Mouse (Mus musculus): ENCODE data around the gene Ick.
"Not testable (repeated sequence)": the region's sequence is repeated elsewhere in the genome, so short reads cannot be mapped to it uniquely, and the experiment has no call there.

The Ick gene

GRCm38 (mm10) chr9:78148149-78148548 lies 39.2 kb downstream of the Ick start:
- no peak for DNase-seq (ENCODE audit: low read depth, low spot score)

DNA sequence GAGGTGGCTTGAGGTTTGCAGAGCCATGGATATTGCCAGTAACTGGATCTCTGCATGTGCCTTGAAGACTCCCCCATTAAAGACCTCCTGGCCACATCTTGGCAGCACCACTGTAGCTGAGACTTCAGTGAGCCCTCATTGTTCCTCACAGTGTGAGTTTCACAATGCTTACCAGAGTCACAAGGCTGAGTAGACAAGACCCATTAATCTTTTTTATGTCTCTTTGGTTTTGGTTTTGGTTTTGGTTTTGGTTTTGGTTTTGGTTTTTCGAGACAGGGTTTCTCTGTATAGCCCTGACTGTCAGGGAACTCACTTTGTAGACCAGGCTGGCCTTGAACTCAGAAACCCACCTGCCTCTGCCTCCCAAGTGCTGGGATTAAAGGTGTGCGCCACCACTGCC lies 40.8 kb downstream of the Ick start:
- not testable (repeated sequence) for DNase-seq (ENCODE audit: low read depth, low spot score)

GRCm38 (mm10) chr9:78154211-78154977 lies 45.4 kb downstream of the Ick start:
- no peak for DNase-seq (ENCODE audit: low read depth, low spot score)

- DNase-seq (ENCODE audit: low read depth, low spot score) = no peak
These were observed 48.2 kb downstream of the Ick start for GRCm38 (mm10) chr9:78157221-78157620.

DNA sequence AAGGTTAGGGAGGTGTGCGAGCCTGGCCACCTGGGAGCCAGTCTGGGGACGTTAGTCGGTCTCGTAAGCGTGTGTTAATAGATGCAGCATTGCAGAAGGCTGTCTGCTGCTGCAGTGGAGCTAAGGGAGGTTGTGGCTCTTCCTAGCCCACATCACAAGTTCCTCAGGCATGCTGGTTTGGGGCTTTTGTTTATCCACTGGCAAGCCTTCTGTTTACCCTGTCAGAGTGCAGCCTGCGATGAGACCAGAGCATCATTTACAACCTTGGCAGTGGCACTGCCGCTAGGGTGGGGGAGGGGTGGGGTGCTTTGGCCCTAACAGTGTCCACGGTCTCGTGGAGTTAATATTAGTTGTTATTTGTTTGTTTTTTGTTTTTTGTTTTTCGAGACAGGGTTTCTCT lies 54.3 kb downstream of the Ick start:
- no peak for DNase-seq (ENCODE audit: low read depth, low spot score)

- DNase-seq (ENCODE audit: low read depth, low spot score) = no peak
These were observed 55.7 kb downstream of the Ick start for GRCm38 (mm10) chr9:78164741-78165140.

DNA sequence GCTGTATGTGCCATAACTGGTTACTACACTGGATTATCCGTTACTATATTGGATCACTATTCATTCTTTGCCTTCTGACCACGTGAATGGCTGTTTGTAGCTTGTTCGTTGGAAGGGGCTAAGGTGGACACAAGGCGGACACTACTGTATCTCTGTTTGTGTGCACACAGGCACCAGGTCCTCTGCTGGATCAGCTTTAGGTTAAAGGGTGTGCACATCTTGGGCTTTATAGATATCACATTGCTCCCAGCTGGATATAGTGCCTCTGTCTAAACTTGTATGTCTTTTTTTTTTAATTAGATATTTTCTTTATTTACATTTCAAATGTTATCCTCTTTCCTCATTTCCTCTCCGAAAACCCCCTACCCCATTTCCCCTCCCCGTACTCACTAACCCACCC lies 56.5 kb downstream of the Ick start:
- no peak for DNase-seq (ENCODE audit: low read depth, low spot score)

DNA sequence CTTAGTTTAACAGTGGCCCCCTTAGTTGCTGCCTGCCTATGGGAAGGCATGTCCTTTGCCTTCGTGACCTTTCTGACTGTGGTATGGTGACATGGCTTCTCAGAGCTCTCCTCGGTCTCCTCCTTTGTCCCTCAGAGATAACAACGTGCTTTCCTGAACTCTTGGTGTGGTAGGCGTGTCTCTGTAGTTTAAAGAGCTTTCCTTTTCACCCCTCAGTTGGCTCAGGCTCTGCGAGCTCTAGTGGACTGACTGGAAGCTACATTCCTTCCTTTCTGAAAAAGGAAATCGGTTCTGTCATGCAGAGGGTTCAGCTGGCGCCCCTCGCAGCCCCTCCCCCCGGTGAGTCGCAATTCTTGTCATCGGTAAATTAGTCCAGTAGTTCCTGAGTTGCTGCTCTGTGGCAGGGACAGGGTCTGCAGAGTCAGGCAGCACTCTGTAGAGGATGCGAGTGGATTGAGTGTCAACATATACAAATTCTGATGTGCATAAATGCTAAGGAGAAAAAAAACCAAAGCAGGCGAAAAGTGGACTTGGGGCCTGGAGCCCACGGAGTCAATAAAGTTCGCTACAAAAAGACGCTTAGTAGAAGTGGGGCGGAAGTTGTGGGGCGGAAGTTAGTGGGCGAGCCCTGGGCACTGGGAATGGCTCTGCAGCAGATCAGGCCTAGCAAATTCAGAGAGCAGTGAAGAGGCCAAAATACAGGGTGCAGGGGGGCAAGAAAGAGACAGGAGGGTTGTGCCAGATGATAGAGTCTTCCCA lies 57.9 kb downstream of the Ick start:
- DNase-seq (ENCODE audit: low read depth, low spot score) = no peak

GRCm38 (mm10) chr9:78167453-78167969 lies 58.5 kb downstream of the Ick start:
- no peak for DNase-seq (ENCODE audit: low read depth, low spot score)

- DNase-seq (ENCODE audit: low read depth, low spot score) = no peak
These were observed 59.9 kb downstream of the Ick start for GRCm38 (mm10) chr9:78168864-78169263.

GRCm38 (mm10) chr9:78174016-78174415 lies 65.0 kb downstream of the Ick start:
- no peak for DNase-seq (ENCODE audit: low read depth, low spot score)

- DNase-seq (ENCODE audit: low read depth, low spot score) = not testable (repeated sequence)
These were observed 65.9 kb downstream of the Ick start for GRCm38 (mm10) chr9:78174925-78175276.

DNA sequence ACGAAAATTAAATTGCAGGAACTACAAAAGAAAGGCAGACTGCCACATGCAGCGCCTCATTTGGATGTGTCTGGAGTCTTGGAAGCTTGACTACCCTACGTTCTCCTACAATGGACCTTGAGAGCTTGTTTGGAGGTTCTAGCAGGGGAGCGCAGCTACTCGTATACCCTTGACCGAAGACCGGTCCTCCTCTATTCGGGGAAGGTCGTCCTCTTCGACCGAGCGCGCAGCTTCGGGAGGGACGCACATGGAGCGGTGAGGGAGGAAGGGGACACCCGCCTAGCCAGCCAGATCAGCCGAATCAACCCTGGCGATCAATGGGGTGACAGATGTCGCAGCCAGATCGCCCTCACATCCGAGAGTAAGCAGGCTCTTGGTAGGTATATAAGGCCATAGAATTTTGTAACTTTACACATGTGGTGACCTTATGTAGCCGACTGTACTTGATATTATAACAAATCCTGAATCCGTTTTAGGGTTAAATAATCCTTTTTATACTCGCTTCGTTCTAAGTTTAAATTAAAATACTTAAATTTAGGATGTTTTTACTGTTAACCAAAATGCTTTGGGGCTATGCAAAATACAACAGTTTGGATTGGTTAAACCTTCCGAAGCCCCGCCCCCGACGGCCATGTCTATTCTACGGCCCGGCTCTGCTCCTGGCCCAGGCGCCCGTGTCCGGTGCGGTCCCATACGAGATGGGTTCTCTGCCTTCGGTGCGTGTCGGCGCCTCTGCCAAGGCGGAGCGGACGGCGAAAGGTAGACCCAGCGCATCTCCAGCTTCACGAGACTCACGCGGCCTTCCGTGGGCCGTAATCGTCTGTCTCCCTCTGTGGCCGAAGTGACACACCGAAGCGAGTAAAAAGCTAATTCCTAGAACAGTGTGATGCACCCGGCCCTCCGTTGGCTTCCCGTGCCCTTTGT lies 66.5 kb downstream of the Ick start:
- DNase-seq (ENCODE audit: low read depth, low spot score) = peak; percentile 96

GRCm38 (mm10) chr9:78176201-78176727 lies 67.3 kb downstream of the Ick start:
- DNase-seq (ENCODE audit: low read depth, low spot score) = peak; percentile 68

DNA sequence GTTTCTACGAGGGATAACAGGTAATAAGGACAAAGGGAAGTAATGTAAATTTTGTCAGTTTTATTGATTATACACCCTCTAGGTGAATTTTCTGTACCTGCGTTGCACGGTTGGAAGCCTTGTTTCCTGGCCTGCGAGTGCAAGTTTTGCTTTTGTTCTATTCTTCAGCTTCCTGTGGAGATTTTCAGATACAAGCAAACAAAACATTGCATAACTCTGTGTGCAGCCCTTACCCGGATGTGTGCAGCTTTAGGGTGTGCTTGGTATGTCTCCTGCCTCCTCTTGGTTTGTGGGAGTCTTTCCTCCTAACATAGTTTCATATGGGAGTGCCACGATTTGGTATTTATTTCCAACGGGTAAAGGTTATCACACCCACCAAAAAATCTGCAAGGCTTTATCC lies 67.8 kb downstream of the Ick start:
- no peak for DNase-seq (ENCODE audit: low read depth, low spot score)

DNA sequence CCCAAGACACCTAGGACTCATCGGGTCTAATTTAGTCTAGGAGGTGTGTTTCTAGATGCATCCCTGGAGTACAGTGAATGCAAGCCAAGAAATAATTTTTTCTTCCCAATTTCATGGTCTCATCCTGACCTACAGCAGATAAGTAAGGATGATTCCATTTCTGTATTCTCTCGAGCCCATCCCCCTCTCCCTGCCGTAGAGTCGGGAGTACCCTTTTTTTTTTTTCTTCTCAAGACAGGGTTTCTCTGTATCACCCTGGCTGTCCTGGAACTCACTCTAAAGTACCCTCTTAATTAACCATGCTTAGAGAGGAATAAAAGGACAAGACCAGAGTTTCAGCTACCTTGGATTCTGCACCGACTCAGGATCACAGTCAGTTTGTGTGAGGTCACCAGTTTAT lies 69.2 kb downstream of the Ick start:
- no peak for DNase-seq (ENCODE audit: low read depth, low spot score)

GRCm38 (mm10) chr9:78179071-78179470 lies 70.1 kb downstream of the Ick start:
- DNase-seq (ENCODE audit: low read depth, low spot score) = no peak

- DNase-seq (ENCODE audit: low read depth, low spot score) = not testable (repeated sequence)
These were observed 73.5 kb downstream of the Ick start, which contains the start of gene Gsta4 for GRCm38 (mm10) chr9:78182474-78182873. Gene Gsta4, plus strand, starts transcription at chr9:78182774.

DNA sequence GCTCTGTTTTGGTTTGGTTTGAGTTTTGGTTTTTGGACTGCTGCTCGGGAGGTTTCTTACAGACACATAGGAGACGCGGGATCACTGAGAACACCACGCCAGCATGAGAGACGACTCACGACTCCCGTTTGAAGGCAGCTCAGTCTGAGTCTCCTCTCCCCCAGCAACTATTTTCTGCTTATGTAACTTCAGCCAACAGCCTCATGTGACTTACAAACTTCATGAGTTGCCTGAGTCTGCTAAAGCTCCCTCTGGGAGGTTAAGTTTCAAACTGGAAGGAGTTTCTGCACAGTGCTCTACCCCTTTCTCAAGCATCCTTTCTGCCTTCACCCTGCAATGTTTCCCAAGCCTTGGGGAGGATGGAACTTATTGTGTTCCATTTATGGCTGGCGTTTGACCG lies 76.7 kb downstream of the Ick start:
- DNase-seq (ENCODE audit: low read depth, low spot score) = no peak

- DNase-seq (ENCODE audit: low read depth, low spot score) = no peak
These were observed 79.9 kb downstream of the Ick start for GRCm38 (mm10) chr9:78188910-78189309.

Measured in c-Kit-negative CD71-positive TER-119-positive erythroid progenitor cells, embryonic 14.5 days (primary cell).